Mouse (Mus musculus): Measurements from ENCODE around the gene Lhb. TPM values are rescaled to one million over a fixed set of nuclear protein-coding genes. Genes with fewer than 3 reads are reported as not detected.
A peak's percentile ranks its signal among the peaks of the same experiment; 100 is the strongest.

The Lhb gene
- polyA plus RNA-seq, 1 experiment = not detected

GRCm38 (mm10) chr7:45419859-45420614 is 583 bp upstream of the Lhb start:
- Histone ChIP-seq H3K27ac (ENCODE audit: control insufficient read depth, insufficient read depth, low read depth, low read length, poor library complexity) (no peak overlapping the region), H3K4me1 (ENCODE audit: control insufficient read depth, insufficient read depth, low read length) (no peaks in the 10 kb centered on the region), H3K4me3 (replicated peaks; ENCODE audit: control insufficient read depth, low read depth, low read length) (no peak overlapping the region)
- WGBS = 45% methylated on average over 27 of the region's 27 CpGs
- TF ChIP-seq CTCF (IDR thresholded peaks at IDR 0.05; ENCODE audit: control insufficient read depth, insufficient read depth, low read length) (no peak), POLR2A (IDR thresholded peaks at IDR 0.05; ENCODE audit: borderline replicate concordance, control insufficient read depth, low read depth, low read length) (no peak)

GRCm38 (mm10) chr7:45421194-45421593 is 574 bp downstream of the Lhb start:
- H3K4me1 ChIP-seq (ENCODE audit: control insufficient read depth, insufficient read depth, low read length) = no peaks in the 10 kb centered on the region
- TF ChIP-seq CTCF (IDR thresholded peaks at IDR 0.05; ENCODE audit: control insufficient read depth, insufficient read depth, low read length) (no peak), POLR2A (IDR thresholded peaks at IDR 0.05; ENCODE audit: borderline replicate concordance, control insufficient read depth, low read depth, low read length) (no peak)
- no peak overlapping the region for H3K27ac ChIP-seq (ENCODE audit: control insufficient read depth, insufficient read depth, low read depth, low read length, poor library complexity)
- no peak overlapping the region for H3K4me3 ChIP-seq (replicated peaks; ENCODE audit: control insufficient read depth, low read depth, low read length)
- 92% methylated on average over 14 of the region's 14 CpGs for WGBS

- WGBS = 88% methylated on average over 8 of the region's 8 CpGs
- TF ChIP-seq POLR2A (IDR thresholded peaks at IDR 0.05; ENCODE audit: borderline replicate concordance, control insufficient read depth, low read depth, low read length) (no peak), CTCF (IDR thresholded peaks at IDR 0.05; ENCODE audit: control insufficient read depth, insufficient read depth, low read length) (no peak)
- no peak overlapping the region for H3K27ac ChIP-seq (ENCODE audit: control insufficient read depth, insufficient read depth, low read depth, low read length, poor library complexity)
- H3K4me1 ChIP-seq (ENCODE audit: control insufficient read depth, insufficient read depth, low read length) = no peaks in the 10 kb centered on the region
- no peak overlapping the region for H3K4me3 ChIP-seq (replicated peaks; ENCODE audit: control insufficient read depth, low read depth, low read length)
Measured at GRCm38 (mm10) chr7:45426556-45426955, 5.9 kb downstream of the Lhb start.

- TF ChIP-seq CTCF (IDR thresholded peaks at IDR 0.05; ENCODE audit: control insufficient read depth, insufficient read depth, low read length) = no peak
- no peak for TF ChIP-seq POLR2A (IDR thresholded peaks at IDR 0.05; ENCODE audit: borderline replicate concordance, control insufficient read depth, low read depth, low read length)
- Histone ChIP-seq H3K4me1 (ENCODE audit: control insufficient read depth, insufficient read depth, low read length) (peaks cover 8% of the 10 kb centered on the region; the same call in 1 of the 2 replicates), H3K4me3 (replicated peaks; ENCODE audit: control insufficient read depth, low read depth, low read length) (peak overlapping the region; percentile 73), H3K27ac (ENCODE audit: control insufficient read depth, insufficient read depth, low read depth, low read length, poor library complexity) (peak overlapping the region; percentile 45)
- WGBS = 2% methylated on average over 7 of the region's 7 CpGs
Measured at GRCm38 (mm10) chr7:45433835-45434202, 13.2 kb downstream of the Lhb start.

GRCm38 (mm10) chr7:45434203-45435015 is 13.8 kb downstream of the Lhb start, which contains the start of gene Gys1:
TSS of gene Gys1 (plus strand) at chr7:45434844.
- peak; percentile 74; the same call in 1 of the 2 replicates for TF ChIP-seq POLR2A (IDR thresholded peaks at IDR 0.05; ENCODE audit: borderline replicate concordance, control insufficient read depth, low read depth, low read length)
- peak; percentile 96 for TF ChIP-seq CTCF (IDR thresholded peaks at IDR 0.05; ENCODE audit: control insufficient read depth, insufficient read depth, low read length)
- peaks cover 8% of the 10 kb centered on the region; the same call in 1 of the 2 replicates for H3K4me1 ChIP-seq (ENCODE audit: control insufficient read depth, insufficient read depth, low read length)
- H3K4me3 ChIP-seq (replicated peaks; ENCODE audit: control insufficient read depth, low read depth, low read length) = peak within 1 kb of the TSS; percentile 83
- H3K27ac ChIP-seq (ENCODE audit: control insufficient read depth, insufficient read depth, low read depth, low read length, poor library complexity) = peak within 1 kb of the TSS; percentile 81
- WGBS = under 1% methylated on average over 45 of the region's 45 CpGs

GRCm38 (mm10) chr7:45435038-45435437 is 14.4 kb downstream of the Lhb start:
- Histone ChIP-seq H3K4me3 (replicated peaks; ENCODE audit: control insufficient read depth, low read depth, low read length) (peak overlapping the region; percentile 83), H3K4me1 (ENCODE audit: control insufficient read depth, insufficient read depth, low read length) (peaks cover 8% of the 10 kb centered on the region; the same call in 1 of the 2 replicates), H3K27ac (ENCODE audit: control insufficient read depth, insufficient read depth, low read depth, low read length, poor library complexity) (peak overlapping the region; percentile 81)
- 3% methylated on average over 16 of the region's 16 CpGs for WGBS
- no peak for TF ChIP-seq POLR2A (IDR thresholded peaks at IDR 0.05; ENCODE audit: borderline replicate concordance, control insufficient read depth, low read depth, low read length)
- no peak for TF ChIP-seq CTCF (IDR thresholded peaks at IDR 0.05; ENCODE audit: control insufficient read depth, insufficient read depth, low read length)

- no peak for TF ChIP-seq POLR2A (IDR thresholded peaks at IDR 0.05; ENCODE audit: borderline replicate concordance, control insufficient read depth, low read depth, low read length)
- TF ChIP-seq CTCF (IDR thresholded peaks at IDR 0.05; ENCODE audit: control insufficient read depth, insufficient read depth, low read length) = no peak
- 91% methylated on average over 5 of the region's 5 CpGs for WGBS
- H3K4me3 ChIP-seq (replicated peaks; ENCODE audit: control insufficient read depth, low read depth, low read length) = no peak overlapping the region
- H3K4me1 ChIP-seq (ENCODE audit: control insufficient read depth, insufficient read depth, low read length) = peaks cover 8% of the 10 kb centered on the region; the same call in 1 of the 2 replicates
- H3K27ac ChIP-seq (ENCODE audit: control insufficient read depth, insufficient read depth, low read depth, low read length, poor library complexity) = no peak overlapping the region
Measured at GRCm38 (mm10) chr7:45436444-45436843, 15.8 kb downstream of the Lhb start.

- 79% methylated on average over 6 of the region's 6 CpGs for WGBS
- Histone ChIP-seq H3K4me3 (replicated peaks; ENCODE audit: control insufficient read depth, low read depth, low read length) (no peak overlapping the region), H3K4me1 (ENCODE audit: control insufficient read depth, insufficient read depth, low read length) (peaks cover 8% of the 10 kb centered on the region; the same call in 1 of the 2 replicates), H3K27ac (ENCODE audit: control insufficient read depth, insufficient read depth, low read depth, low read length, poor library complexity) (no peak overlapping the region)
- TF ChIP-seq POLR2A (IDR thresholded peaks at IDR 0.05; ENCODE audit: borderline replicate concordance, control insufficient read depth, low read depth, low read length) (no peak), CTCF (IDR thresholded peaks at IDR 0.05; ENCODE audit: control insufficient read depth, insufficient read depth, low read length) (no peak)
Measured at GRCm38 (mm10) chr7:45437046-45437445, 16.4 kb downstream of the Lhb start.

Measured in bone marrow, adult 2 months (tissue).